Mouse (Mus musculus) spleen, postnatal 14 days (tissue): ENCODE measurements around the gene Shbg.

ENCODE experiments used
- DNase-seq, 2 experiments: peaks; one replicate each; pipeline ENCODE4 v3.0.0; 2021 to 2022; ENCODE audit warnings: low spot score in 2 of 2

The Shbg gene

DNA sequence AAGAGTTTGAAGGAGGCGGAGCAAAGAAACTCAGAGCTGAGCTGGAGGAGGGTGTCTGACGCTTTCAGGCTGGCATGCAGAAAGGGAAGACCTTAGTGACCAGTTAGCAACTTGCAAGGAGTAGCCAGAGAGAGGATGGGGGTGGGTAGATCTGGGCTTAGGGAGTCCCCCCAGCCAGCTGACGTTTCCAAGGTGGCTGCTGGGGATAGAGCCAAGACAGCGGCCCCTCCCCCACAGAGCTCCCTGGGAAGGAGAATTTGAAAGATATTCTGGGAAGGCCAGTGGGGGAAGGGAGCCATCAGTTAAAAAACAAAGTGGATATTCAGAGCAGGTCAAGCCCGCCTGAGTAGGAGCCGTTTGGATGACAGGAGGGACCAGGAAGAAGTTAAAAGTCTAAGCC, 17.6 kb downstream of the Shbg start:
- no peak for DNase-seq

DNA sequence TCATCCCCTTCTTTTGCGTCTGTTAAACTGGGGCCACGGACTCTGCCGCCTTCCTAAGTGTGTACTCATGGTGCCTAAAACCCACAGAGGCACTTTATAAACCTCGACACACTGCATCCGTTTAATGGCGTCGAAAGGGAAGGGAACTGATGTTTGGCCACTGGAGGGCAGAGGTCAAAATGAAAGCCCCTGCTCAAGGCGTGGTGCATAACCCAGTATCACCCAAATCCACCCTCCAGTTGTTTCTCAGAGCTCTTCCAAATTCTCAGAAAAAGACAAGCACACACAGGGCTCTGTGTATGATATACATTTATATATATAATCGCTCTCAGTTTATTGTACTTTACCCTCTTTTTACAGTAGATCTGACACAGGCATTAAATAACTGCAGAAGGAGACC, 18.3 kb downstream of the Shbg start:
- no peak for DNase-seq

DNA sequence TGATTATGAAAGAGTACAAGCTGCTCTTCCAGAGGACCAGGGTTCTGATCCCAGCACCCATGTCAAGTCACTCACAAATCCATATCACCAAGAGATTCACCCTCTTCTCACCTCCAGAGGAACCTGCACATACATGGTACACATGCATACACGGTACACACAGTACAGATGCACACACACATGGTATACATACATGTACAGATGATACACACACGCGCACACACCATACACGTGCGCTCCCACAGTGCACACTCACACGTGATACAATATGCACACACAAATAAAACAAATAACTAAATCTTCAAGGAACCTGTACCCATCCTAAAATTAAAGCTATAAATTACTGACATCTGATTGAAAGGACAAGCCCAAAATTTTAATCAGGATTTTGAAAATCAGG, 22.9 kb downstream of the Shbg start:
- DNase-seq, result no peak

DNA sequence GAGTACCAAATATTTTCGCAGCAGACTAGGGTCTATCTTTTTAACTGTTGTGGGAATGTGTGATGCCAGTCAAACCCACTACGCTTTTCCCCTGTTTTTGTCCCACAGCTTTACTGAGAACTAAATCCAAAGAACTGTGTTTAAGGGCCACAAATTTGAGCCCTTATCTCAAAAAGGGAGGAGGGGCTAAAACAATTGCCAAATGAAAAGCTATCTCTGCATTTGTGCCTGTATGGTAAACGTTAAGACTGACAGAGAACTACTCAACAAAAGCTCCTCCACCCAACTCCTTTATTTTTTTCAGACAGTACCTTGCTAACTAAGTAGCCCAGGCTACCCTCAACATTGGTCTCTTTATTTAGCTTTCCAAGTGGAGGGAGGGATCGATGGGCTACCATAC, 24.9 kb downstream of the Shbg start:
- DNase-seq, result no peak

DNA sequence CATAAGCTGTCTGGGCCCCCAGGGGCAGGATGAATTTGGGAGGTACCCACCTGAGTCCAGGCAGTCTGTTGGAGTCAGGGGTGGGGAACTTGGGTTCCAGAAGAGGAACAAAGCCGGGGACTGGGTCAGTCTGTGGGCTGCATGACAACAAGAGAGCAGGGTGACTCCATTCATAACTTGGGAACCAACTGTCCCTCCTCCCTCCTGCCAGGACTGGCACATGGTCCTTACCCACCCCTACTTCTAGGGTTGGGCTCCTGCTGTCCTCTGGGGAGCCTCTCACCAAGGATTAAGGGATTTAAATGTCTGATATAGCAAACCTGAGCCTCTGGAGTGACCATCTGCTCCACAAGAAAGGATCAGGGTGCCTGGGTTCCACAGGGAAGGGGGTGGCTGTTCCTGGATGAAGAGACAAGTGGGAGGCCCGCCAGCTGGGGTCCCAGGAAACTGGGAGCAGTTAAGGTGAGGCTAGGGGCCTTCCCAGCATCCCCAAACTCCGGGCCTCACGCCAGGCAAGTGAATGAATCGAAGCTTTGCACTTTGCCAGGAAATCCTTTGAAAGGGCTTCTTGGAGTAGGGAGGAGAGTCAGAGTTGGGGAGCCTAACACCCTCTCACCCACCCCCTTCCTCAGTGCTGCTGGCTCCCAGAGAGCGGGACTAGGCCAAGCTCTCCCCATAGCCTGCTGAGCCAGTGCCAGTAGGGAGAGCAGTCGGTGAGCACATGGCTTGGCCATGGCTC, 25.6 kb downstream of the Shbg start:
- DNase-seq, result no peak

DNA sequence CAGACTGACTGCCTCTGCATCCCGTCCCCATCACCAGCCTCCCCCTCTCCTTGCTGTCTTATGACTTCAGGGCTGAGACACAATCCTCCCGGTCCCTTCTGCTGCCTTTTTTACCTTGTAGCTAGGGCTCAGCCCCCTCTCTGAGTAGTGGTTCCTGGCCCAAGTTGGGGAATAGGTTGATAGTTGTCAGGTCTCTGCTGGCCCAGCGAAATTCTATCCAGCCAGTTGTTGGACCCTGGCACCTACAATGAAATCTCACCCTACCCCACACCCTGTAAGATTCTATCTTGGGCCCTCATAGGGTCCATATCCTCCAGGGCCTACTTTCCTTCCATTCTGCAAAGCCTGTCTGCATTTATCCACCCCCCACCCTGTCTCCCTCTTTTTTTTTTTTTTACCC, 26.3 kb downstream of the Shbg start:
- DNase-seq, result no peak

DNA sequence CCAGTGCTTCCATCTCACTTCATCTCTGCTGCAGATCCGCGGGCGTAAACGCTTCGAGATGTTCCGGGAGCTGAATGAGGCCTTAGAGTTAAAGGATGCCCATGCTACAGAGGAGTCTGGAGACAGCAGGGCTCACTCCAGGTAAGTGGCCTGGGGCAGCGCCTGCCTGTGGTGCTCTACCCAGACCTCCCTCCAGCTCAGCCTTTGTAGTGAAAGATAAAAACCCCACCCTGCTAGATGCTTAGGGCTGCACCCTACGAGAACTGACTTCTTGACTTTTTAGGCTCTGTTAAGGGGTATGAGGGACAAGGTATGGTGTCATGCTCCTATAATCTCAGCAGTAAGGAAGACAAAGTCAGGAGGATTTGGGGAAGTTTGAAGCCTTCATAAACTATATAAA, 27.1 kb downstream of the Shbg start:
- no peak for DNase-seq

DNA sequence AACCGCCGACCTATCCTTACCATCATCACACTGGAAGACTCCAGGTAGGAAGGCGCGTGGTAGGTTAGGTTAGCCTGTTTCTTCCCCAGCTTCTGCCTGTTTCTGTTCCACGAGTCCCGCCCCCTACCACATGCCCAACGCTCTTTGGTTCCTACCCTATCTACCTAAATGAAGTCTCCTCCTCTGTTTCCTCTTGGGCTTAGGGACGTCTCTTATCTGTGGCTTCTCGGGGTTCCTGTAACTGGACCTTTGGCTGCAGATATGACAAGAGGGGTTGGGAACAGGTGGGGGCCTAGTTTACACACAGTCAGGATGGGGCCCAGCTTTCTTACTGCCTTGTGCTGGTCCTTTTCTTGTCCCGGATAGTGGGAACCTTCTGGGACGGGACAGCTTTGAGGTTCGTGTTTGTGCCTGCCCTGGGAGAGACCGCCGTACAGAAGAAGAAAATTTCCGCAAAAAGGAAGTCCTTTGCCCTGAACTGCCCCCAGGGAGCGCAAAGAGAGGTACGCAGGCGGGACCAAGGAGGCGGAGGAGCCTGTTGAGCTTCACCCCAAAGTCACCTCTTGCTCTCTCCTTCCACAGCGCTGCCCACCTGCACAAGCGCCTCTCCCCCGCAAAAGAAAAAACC, 28.4 kb downstream of the Shbg start:
- DNase-seq, result no peak

DNA sequence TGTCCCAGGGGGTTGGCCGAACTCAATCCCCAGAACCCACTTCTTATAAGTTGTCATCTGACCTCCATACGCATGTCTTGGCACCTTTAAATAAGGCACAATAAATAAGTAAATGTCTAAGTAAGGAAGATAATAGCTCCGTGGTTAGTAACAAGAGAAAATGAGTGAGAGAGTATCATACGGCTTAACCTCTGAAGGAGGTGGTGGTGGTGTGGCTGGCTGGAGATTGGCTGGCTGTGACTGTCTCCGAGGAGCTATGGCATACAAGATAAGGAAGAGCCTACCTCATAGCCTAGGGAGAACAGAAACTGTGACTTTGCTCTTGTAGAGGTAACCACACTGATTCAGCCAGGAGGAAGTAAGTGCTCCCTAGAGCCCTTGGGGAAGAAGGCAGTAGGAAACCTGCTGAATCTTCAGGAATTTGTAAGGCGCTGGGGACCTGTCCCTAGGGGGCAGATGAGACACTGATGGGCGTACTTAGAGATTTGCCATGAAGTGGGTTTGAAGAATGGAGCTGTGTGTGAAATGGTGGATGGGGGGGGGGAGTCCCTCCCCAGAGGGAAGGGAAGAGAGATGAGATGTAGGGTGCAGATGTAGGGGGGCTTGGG, 31.9 kb downstream of the Shbg start:
- peak in 1 of 2 experiments; percentile 42 for DNase-seq

DNA sequence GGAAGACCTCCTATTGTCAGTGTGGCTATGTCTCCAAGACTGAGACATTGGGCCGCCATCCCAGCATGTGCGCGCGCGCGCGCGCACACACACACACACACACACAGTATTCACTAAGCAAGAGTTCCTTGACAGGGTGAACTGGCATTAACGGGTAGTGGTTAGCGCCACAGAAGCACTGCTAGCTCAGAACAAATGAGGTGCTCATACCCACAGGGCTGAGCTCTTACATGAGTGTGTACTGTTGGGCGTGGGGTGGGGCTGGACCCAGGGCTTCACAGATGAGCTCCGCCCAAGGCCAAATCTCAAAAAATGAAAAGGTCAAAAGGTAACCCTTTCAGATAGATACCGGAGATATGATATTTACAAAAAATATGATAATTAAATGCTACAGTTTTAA, 32.8 kb downstream of the Shbg start:
- no peak for DNase-seq

DNA sequence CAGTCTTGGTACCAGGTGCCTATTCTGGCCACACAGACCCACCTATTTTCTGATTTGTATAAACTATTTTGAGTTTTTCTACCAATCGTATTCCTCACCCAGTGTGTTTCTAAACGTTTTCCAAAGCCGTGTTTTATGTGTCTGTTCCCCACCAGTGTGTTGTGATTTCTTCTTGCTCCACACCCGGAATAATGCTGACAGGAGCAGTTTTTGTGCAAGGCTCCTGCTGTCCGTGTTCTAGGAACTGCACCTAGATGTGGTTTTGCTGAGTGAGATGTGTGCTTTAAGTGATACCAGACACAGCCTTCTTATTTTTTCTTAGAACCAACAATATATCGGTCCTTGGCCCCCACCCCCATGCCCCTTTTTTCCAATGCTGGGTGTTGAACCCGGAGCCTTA, 33.7 kb downstream of the Shbg start:
- DNase-seq, result no peak

DNA sequence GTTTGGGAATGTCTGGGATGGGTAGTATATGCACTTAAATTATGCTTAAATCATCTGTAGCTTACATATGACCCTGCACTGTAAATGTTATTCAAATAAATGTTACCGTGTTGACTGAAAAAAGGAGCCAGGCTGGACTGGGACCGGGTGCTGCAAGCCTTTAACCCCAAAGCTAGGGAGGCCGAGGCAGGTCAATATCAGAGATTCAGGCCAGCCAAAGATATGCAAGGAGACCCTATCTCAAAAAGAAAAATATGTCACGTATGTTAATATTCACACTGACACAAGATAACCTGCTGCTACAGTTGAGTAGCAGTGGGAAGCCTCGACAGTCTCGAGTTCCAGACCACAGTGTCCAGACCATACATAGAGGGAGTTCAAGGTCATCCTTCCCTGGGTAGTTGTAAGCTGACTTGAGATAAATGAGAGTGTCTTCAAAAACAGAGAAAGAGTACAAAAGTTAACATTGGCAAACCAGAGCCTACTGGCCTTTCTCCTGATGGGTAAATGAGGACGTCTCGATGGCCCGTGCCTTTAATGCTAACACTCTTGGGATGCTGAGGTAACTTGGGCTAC, 35.4 kb downstream of the Shbg start:
- DNase-seq, result no peak

DNA sequence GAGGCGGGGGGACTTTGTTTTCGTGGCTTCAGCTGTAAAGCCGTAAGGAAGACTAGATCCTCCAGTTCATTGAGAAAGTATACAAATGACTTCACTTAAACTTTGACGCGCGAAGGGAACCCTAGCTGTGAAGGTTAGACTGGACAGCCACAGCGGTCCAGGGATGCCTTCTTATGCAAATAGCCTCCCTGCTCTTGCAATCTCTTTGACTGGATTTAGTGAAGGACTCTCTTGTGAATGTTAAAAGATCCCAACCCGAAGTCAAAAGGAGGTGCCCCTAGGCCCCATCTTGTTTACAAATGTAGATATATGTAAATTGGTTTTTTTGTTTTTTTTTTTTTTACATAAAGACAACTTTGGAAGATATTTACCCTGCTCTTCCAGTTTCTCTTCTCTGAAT, 35.9 kb downstream of the Shbg start:
- no peak for DNase-seq

DNA sequence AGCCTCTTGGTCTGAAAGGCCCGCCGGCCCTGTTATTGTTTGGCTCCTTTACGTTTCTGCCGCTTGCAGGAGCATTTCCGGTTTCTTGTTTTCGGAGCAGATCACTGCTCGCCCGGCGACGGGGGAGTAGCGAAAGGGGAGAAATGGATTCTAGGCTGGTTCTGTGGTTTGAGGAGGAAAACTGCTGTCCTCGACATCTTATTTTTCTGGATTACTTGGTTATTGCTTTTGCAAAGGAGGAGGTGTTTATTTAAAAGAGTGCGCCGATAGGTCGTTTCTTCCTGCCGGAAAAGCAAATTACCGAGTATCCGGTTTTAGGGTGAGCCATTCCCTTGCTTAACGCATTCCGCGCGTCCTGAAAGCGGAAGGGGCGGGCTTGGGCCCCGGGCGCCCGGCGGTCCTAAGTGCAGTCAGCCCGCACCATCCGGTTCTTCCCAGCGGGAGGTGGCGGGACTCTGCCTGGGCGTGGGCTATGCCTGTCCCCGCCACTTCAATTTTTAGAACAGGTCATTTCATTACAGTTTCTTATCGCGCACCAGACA, 36.5 kb downstream of the Shbg start:
- DNase-seq, result peak; percentile 78 to 82

DNA sequence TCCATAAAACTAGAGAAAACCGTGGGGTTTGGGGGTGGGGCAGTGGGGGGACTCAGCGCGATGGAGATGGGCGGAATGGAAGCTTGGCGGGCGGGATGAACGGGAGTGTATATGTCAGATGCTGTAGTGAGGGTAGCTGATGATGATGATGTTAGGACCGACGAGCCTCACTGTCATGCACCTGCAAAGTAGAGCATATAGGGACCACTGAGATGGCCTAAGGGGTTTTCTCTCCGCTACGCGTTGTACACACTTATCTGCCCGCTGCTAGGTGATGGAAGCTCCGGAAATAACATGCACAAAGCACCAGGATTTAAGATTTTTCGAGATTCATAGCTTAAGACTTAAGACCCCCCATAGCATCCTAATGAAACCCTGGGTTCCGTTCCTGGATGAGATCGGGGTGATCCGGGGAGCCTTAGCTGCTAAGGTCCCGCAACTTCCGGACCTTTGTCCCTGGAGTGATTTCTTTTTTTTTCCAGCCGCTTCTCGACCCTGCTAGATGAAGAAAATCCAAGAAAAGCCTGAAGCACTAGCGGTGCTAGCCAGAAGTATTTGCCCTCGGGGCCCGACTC, 37.0 kb downstream of the Shbg start:
- no peak for DNase-seq

DNA sequence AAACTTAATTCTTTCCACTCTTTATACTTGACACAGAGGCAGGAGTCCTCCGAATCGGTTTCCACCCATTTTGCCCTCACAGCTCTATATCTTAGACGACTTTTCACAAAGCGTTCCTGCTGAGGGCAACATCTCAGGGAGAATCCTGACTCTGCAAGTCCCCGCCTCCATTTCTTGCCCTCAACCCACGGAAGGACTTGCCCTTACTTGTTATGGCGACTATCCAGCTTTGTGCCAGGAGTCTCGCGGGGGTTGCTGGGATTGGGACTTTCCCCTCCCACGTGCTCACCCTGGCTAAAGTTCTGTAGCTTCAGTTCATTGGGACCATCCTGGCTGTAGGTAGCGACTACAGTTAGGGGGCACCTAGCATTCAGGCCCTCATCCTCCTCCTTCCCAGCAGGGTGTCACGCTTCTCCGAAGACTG, 37.6 kb downstream of the Shbg start, which contains the start of the genes Wrap53 and Trp53:
Wrap53 (minus strand) TSS at position 165 of the 424 bp plus-strand sequence.
Trp53 (plus strand) TSS at position 269 of the 424 bp plus-strand sequence.
- DNase-seq, result peak; percentile 77 to 84

DNA sequence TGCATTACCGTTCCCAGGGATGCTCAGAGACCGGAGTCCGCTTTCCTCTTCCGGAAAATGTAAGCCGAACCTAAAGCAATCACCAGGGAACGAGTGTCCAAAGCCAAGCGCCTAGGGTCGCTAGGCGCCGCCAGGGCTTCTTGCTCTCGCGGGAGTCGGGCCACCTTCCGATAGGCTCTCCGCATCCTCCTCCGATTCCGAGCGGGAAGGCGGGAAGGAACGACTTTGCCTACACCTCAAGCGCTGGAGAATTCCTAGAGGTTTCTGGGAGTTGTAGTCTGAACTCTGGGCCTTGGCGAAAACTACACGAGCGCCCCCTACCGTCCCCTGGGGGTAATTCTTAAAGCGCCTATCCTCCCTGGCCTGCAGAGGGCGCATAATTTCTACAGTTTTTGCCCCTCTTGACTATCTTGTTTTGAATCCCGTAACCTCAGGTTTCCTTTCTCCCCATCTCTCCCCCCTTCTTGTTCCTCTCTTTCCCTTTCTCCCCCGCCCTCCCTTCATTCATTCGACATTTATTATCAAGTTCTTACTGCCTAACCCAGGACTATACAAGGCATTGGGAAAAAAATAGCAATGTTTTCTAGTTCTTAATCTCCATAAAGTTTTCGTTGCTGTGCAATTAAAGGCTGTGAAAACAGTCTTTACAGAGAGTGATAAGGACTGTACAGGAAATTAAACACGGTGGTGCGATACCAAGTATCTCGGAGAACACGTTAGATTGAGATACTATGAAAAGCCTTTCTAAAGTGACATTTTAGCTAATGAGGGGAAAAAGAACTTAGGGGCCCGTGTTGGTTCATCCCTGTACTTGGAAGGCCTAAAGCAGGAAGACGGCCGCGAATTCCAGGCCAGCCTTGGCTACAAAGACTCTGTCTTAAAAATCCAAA, 38.3 kb downstream of the Shbg start:
- DNase-seq, result peak; percentile 90 to 96

DNA sequence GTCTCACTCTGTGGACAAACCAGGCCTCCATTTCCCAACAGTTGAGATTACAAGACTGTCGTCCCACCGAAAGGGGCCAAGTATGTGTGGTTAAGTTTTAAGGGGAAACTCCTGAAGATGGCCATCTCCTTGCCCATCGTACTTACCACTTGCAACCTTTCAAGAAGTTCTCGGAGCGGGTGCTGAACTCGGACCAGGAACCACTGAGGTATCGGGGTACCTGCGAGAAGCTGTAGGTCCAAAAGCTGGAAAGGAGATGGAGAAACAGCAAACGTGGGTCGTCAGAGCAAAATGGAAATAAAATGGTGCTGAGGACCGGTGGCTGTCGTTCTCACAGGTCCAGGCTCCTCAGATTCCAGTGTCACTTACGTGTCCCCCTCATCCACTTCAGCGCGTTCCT, 39.4 kb downstream of the Shbg start:
- DNase-seq, result no peak

DNA sequence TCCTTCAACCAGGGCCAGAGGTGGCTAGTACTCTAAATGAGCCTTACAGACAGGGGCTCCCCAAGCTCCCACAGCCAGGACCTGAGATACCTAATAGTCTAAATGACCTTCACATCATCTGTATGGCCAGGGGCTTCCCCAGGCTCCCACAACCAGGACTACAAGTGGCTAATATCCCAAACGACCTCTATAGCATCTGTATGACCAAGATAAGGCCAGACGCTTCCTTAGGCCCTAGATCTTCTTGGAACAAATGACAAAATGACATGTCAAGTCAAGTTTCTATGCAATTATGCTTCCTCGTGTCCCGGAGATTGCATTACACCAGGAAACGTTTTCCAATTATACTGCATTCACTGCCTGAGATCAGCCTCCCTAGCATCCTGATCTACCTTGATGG, 41.4 kb downstream of the Shbg start:
- DNase-seq, result no peak

DNA sequence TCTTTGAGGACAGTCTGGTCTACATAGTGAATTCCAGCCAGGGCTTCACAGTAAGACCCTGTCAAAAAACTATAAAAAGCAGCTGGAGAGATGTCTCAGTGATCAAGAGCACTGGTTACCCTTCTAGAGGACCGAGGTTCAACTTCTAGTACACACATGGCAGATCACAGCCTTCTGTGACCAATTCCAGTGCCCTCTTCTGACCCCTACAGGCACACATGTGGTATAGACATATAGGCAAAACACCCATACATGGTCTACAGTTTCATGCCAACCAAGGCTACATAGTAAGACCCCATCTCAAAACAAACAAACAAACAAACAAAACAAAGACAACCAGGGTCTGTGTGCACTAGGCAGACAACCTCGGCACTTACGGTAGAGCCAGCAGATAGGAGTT, 42.5 kb downstream of the Shbg start:
- DNase-seq, result no peak

DNA sequence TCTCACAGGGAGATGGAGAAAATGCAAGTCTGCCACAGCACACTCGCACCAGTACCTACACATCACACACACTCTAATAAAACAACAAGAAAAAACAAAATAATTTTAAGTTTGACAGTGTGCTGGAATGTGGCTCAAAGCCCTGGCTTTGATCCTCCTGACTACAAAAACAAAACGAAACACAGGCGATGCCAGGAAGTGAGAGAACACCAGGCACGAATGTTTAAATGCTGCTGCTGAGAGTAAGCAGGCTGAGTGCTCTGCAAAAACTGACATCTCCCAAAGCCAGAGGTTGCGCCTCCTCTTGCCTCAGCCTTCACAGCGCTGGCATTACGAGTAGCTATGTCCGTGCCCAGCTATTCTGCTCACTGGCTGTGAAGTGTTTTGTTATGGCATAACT, 52.6 kb downstream of the Shbg start:
- no peak for DNase-seq
